Mouse (Mus musculus) urinary bladder, adult 2 months (tissue): ENCODE data around the gene Cdh1. TPM values are rescaled to one million over a fixed set of nuclear protein-coding genes. Genes with fewer than 3 reads are reported as not detected.

Source experiments
- polyA plus RNA-seq: library from polyadenylated mRNA; depleted of rRNA; stranded (reverse); fragments of >200 nt; gene quantifications from 2 replicates; pipeline ENCODE4 v1.2.3, GENCODE M21; 2012; rRNA removed

Cdh1 gene
- polyA plus RNA-seq, 1 experiment: 81.3 TPM

Other genes with a start within 250 kb of the Cdh1 start
- 9.3 and 9.5 TPM in 2 replicates for gene Zfp90, start 188.0 kb upstream of the Cdh1 start, polyA plus RNA-seq
- gene 6030452D12Rik, start 102.8 kb upstream of the Cdh1 start, polyA plus RNA-seq: not detected in 2 replicates
- gene Cdh3, start 92.5 kb upstream of the Cdh1 start, polyA plus RNA-seq: 4.4 and 5.5 TPM in 2 replicates
- 188 and 228 TPM in 2 replicates for gene Gm10073, start 29.9 kb upstream of the Cdh1 start, polyA plus RNA-seq
- gene Tango6, start 79.7 kb downstream of the Cdh1 start, polyA plus RNA-seq: 4.4 and 5.0 TPM in 2 replicates